Mouse (Mus musculus) hindbrain, embryonic 11.5 days (tissue): ENCODE measurements around the gene Ccdc191. TPM values are rescaled to one million over a fixed set of nuclear protein-coding genes. Genes with fewer than 3 reads are reported as not detected.

ENCODE experiments used
- ATAC-seq: fragments of 200-750 bp; cut with Nextera tagmentation; 2 replicates; pipeline ENCODE4 v1.8.0; 2017; ENCODE audit warnings: mild to moderate bottlenecking, moderate TSS enrichment, moderate library complexity; ENCODE audit not compliant: low FRiP score
- DNase-seq: peaks from one replicate; pipeline ENCODE4 v3.0.0-alpha.2; 2015; ENCODE audit warnings: low spot score
- H3K27ac ChIP-seq: fragments of 300-500 bp; sonication (generic); 2 replicates; pipeline ENCODE4 v1.5.1; 2014; ENCODE audit warnings: mild to moderate bottlenecking, low read depth, low read length
- H3K27me3 ChIP-seq: fragments of 300-500 bp; sonication (generic); 2 replicates; pipeline ENCODE4 v1.6.1; 2014; ENCODE audit warnings: mild to moderate bottlenecking, low read length, moderate library complexity, mixed read lengths; ENCODE audit not compliant: control insufficient read depth, insufficient read depth
- H3K36me3 ChIP-seq: fragments of 300-500 bp; sonication (generic); 2 replicates; pipeline ENCODE4 v1.6.1; 2014; ENCODE audit warnings: mild to moderate bottlenecking, low read length, moderate library complexity, mixed read lengths; ENCODE audit not compliant: control insufficient read depth, insufficient read depth
- H3K4me1 ChIP-seq: fragments of 300-500 bp; sonication (generic); replicated peaks from 2 replicates; pipeline ENCODE4 v1.6.1; 2014; ENCODE audit warnings: low read length, mixed read lengths; ENCODE audit not compliant: control insufficient read depth, insufficient read depth
- H3K4me2 ChIP-seq: fragments of 300-500 bp; sonication (generic); replicated peaks from 2 replicates; pipeline ENCODE4 v1.6.1; 2014; ENCODE audit warnings: mild to moderate bottlenecking, low read depth, low read length
- H3K4me3 ChIP-seq: fragments of 300-500 bp; sonication (generic); 2 replicates; pipeline ENCODE4 v1.5.1; 2014; ENCODE audit warnings: low read depth, low read length
- H3K9ac ChIP-seq: fragments of 300-500 bp; sonication (generic); 2 replicates; pipeline ENCODE4 v1.6.1; 2014; ENCODE audit warnings: low read depth, low read length
- H3K9me3 ChIP-seq: fragments of 300-500 bp; sonication (generic); 2 replicates; pipeline ENCODE4 v1.6.1; 2016; ENCODE audit warnings: low read length; ENCODE audit not compliant: control insufficient read depth
- WGBS: fragments of 180-500 bp; shearing (Covaris S2); extraction: QIAGEN DNeasy Blood & Tissue Kit; methylation state at CpG from one replicate; pipeline ENCODE4 v1.1.7; 2014; 5-methylcytosine and 5-hydroxymethylcytosine counted together
- polyA plus RNA-seq: library from polyadenylated mRNA; unstranded; fragments of >200 nt; fragmentation: Nextera tagmentation; extraction: Ambion mirVana; gene quantifications from 2 replicates; pipeline ENCODE4 v1.2.1, GENCODE M21; 2014

Gene Ccdc191
- polyA plus RNA-seq, 1 experiment from 2014 or later: 18.4 TPM

DNA sequence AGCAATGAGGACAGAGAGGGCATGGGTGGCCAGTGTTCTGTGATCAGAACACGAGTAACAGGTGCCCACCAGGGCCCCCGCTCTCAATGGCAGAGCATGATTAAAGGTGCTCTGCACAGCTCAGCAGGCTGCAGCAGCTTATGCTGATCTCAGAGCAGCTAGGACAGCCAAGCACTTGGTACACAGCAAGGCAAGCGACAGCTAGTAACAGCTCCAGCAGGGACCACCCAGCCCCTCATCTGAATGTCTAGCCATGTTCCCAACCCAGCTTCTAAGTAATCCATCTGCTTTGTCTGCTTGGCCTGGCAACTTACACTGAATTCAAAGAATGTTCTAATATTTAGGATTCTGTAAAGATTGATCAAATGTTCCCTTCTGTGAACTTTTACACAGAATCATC lies 74.2 kb downstream of the Ccdc191 start:
- H3K27me3 ChIP-seq: no peaks in the 10 kb centered on the region
- H3K9me3 ChIP-seq: no peaks in the 10 kb centered on the region
- H3K4me3 ChIP-seq: no peak overlapping the region
- no peaks in the 10 kb centered on the region for H3K4me1 ChIP-seq
- no peak overlapping the region for H3K4me2 ChIP-seq
- no peaks in the 10 kb centered on the region for H3K36me3 ChIP-seq
- 78% methylated on average over 3 of the region's 3 CpGs for WGBS
- DNase-seq: no peak
- no peak for ATAC-seq
- H3K9ac ChIP-seq: no peak overlapping the region
- H3K27ac ChIP-seq: no peak overlapping the region

DNA sequence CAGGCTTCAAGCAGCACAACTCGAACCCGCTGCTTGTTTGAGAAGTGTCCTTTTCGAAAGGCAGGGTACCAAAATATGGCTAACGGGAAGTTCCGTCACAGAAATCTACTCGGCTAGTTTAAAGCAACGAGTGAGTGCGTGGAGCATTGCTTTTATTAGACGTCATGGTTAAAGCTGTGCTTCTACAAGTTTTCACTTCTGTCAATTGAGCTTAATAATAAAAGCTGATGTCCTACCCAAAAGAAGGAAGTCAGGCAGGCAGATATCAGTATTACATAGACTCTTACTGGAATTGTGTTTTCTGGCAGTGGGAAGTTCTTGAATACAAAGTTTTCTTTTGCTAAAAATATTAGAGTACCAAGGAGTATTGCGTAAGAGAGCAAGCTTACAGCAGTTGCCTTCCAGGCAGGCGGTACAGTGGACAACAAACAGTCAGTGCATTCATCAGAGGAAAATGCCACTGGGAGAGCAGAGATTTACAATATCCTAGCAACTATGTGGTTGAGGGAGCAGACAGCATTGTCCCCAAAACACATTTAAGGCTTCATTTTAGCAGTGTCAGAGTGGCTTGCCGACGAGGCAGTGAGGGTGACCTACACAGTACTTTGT lies 76.3 kb downstream of the Ccdc191 start:
- H3K4me2 ChIP-seq: no peak overlapping the region
- no peak overlapping the region for H3K27ac ChIP-seq

DNA sequence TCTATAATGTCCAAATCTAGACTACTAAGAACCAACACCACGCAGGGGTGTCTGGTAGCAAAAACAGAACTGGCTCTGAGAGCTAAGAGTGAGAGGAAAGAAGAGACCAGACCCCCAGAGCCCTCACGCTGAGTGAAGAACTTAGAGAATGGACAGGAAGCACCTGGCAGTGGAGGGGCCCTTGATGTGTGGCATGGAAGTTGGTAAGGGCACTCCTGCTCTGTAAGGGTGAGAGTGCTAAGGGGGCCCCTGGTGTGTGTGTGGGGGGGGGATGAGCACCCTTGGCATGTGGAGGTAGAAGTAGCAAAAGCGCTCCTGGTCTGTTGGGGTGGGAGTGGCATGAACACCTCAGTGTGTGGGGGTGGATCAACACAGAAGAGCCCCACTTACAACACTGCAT lies 80.8 kb downstream of the Ccdc191 start:
- no peak for DNase-seq
- WGBS: 93% methylated on average over 3 of the region's 3 CpGs
- no peak overlapping the region for H3K9ac ChIP-seq

More for the DNA sequence above, 76.3 kb downstream of the Ccdc191 start:
- Histone ChIP-seq H3K4me1 (no peaks in the 10 kb centered on the region), H3K4me3 (no peak overlapping the region), H3K9me3 (no peaks in the 10 kb centered on the region), H3K36me3 (no peaks in the 10 kb centered on the region), H3K27me3 (no peaks in the 10 kb centered on the region), H3K9ac (no peak overlapping the region)
- 78% methylated on average over 13 of the region's 13 CpGs for WGBS
- DNase-seq (peak; percentile 27), ATAC-seq (0 out of 2 replicates have a peak, but pooled peaks have one; percentile 54)

DNA sequence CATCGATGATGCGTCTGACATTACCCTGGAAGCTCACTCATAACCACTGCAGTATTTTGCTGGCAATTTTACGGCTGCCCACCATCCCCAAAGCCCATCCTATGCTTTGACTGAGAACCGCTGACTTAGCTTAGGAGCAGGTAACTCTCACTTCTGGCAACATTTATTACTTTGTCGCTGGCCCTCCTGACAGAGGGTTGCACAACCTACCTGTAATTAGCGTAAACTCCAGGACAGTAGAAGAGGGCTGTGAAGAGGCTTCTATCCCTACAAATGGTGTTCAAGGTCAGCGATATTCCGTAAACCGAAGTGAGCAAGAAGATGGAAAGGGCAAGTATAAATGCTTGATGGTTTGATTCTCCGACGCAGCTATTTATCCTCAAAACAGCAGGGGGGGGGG lies 81.6 kb downstream of the Ccdc191 start:
- Histone ChIP-seq H3K27me3 (no peaks in the 10 kb centered on the region), H3K27ac (no peak overlapping the region), H3K4me1 (no peaks in the 10 kb centered on the region), H3K4me3 (no peak overlapping the region), H3K9ac (no peak overlapping the region), H3K9me3 (no peaks in the 10 kb centered on the region), H3K36me3 (no peaks in the 10 kb centered on the region), H3K4me2 (no peak overlapping the region)
- 93% methylated on average over 11 of the region's 11 CpGs for WGBS
- ATAC-seq (no peak), DNase-seq (no peak)

More for the DNA sequence above, 80.8 kb downstream of the Ccdc191 start:
- Histone ChIP-seq H3K27me3 (no peaks in the 10 kb centered on the region), H3K9me3 (no peaks in the 10 kb centered on the region), H3K36me3 (no peaks in the 10 kb centered on the region), H3K4me2 (no peak overlapping the region), H3K4me3 (no peak overlapping the region), H3K4me1 (no peaks in the 10 kb centered on the region), H3K27ac (no peak overlapping the region)
- no peak for ATAC-seq

DNA sequence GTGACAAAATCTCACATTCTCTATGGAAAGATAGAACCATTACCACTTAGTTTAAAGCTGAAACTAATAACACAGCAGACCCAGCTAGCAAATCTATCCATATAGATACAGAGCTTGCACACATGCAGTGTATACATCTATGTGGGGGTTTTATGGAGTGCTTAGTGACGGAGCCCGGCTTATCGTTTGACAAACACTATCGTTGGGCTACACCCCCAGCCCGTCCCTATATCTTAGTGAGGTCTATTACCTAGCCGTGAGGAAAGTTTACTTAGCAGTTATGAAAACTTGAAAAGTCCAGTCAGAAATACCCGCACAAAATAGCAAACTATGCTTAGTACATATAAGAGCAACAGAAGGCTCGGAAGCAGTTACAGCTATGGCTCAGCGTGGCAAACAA lies 82.1 kb downstream of the Ccdc191 start:
- H3K27me3 ChIP-seq: no peaks in the 10 kb centered on the region
- H3K4me1 ChIP-seq: no peaks in the 10 kb centered on the region
- no peak overlapping the region for H3K27ac ChIP-seq
- no peak for DNase-seq
- H3K9me3 ChIP-seq: no peaks in the 10 kb centered on the region
- ATAC-seq: no peak
- no peak overlapping the region for H3K4me3 ChIP-seq
- no peaks in the 10 kb centered on the region for H3K36me3 ChIP-seq
- WGBS: 95% methylated on average over 9 of the region's 9 CpGs
- no peak overlapping the region for H3K4me2 ChIP-seq
- H3K9ac ChIP-seq: no peak overlapping the region

DNA sequence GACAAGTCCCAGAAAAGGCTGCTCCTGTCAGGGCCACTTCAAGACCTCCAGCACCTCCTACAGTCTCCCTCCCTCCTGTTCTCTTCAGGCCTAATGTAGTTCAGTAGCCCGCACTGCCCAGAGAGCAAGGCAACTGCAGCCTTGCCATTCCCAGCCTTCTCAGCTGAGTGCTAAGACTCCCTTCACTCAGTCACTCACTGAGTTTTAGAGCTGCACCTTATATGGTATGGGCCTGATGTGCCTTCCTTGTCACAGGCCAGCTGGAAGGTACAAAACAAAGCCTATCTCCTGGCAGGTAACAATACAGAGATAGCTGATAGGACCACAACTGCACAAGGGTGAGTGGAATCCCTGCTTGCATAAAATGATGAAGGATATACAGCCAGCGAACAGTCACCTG lies 82.8 kb downstream of the Ccdc191 start:
- 89% methylated on average over 2 of the region's 2 CpGs for WGBS
- Histone ChIP-seq H3K4me3 (no peak overlapping the region), H3K27me3 (no peaks in the 10 kb centered on the region), H3K36me3 (no peaks in the 10 kb centered on the region), H3K27ac (no peak overlapping the region), H3K9me3 (no peaks in the 10 kb centered on the region), H3K9ac (no peak overlapping the region), H3K4me2 (no peak overlapping the region), H3K4me1 (no peaks in the 10 kb centered on the region)
- DNase-seq (no peak), ATAC-seq (no peak)

DNA sequence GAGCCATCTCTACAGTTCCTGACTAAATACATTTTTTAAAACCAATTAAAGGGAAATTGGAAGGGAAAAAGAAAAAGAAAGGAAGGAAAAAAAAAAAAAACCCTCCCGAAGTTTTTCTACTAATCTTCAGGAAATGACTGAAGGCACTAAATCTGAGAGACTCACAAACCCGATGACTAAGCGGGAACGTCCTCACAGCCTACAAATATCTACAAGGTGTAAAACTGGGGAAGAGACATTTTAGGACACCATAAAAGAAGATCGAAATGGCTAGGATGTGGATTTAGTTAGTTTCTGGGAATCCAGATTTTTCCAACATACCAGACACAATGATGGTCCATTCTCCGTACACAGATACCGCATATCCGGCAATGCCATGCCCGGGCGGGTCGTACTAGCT lies 83.5 kb downstream of the Ccdc191 start:
- DNase-seq (no peak), ATAC-seq (no peak)
- Histone ChIP-seq H3K27ac (no peak overlapping the region), H3K4me1 (no peaks in the 10 kb centered on the region), H3K36me3 (no peaks in the 10 kb centered on the region), H3K27me3 (no peaks in the 10 kb centered on the region), H3K9me3 (no peaks in the 10 kb centered on the region), H3K4me3 (no peak overlapping the region), H3K9ac (no peak overlapping the region), H3K4me2 (no peak overlapping the region)
- 95% methylated on average over 11 of the region's 11 CpGs for WGBS

DNA sequence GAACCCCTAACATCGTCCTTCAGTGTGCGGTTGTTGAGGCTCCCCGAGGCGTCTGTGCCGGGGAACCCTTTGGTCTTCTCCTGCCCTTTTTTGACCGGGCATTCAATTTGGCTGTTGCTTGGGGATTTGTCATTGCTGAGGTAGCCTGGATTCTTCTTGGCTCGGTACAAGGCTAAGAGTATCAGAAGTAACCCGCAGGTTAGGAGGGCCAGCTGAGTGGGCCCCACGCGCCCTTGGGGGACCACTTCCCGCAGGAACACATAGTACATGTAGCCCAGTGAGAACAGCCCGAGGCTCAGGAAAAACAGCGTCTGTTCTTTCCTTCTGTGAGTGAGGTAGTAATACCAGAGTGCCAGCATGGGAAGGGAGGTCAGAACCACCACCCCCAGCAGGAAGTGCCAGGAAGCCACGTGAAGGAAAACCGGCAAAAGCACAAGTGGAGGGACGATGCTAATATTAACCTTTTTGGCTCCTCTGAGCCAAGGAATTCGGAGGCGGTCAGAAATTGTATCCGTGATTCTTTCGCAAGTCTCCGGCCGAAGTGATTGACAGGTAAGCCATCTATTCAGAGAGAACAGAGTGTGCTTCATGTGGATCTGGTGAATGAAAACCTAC lies 84.1 kb downstream of the Ccdc191 start:
- H3K27me3 ChIP-seq: no peaks in the 10 kb centered on the region
- no peak overlapping the region for H3K27ac ChIP-seq
- DNase-seq: no peak
- ATAC-seq: no peak
- H3K36me3 ChIP-seq: no peaks in the 10 kb centered on the region
- no peaks in the 10 kb centered on the region for H3K4me1 ChIP-seq
- H3K4me2 ChIP-seq: no peak overlapping the region
- no peak overlapping the region for H3K9ac ChIP-seq
- 82% methylated on average over 22 of the region's 22 CpGs for WGBS
- H3K9me3 ChIP-seq: no peaks in the 10 kb centered on the region
- no peak overlapping the region for H3K4me3 ChIP-seq

DNA sequence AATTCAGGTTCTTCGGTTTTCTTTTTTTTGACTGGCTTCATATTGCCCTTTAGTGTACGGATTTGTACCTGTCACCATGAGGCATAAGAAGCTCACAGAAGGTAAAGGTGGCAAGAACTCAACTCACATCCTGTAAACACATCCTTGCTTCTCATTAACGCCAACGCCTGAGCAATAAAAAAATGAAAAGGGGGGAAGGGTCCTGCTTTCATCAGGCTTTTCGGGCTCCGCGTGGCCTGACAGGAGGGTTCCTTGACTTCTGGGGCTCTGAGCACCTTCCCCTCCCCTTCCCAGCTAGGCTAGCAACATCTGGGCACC lies 89.4 kb downstream of the Ccdc191 start:
- peaks cover 14% of the 10 kb centered on the region; the same call in 1 of the 2 replicates for H3K27me3 ChIP-seq
- no peak overlapping the region for H3K27ac ChIP-seq
- peak overlapping the region; percentile 99 for H3K4me2 ChIP-seq
- WGBS: 14% methylated on average over 7 of the region's 7 CpGs
- DNase-seq: no peak
- no peak for ATAC-seq
- no peaks in the 10 kb centered on the region for H3K36me3 ChIP-seq
- no peaks in the 10 kb centered on the region for H3K9me3 ChIP-seq
- no peaks in the 10 kb centered on the region; the same call in 1 of the 2 replicates for H3K4me1 ChIP-seq
- peak overlapping the region; percentile 67 for H3K4me3 ChIP-seq
- peak overlapping the region; percentile 49 for H3K9ac ChIP-seq
